Mouse (Mus musculus) heart, postnatal 25 days (tissue): Measurements from ENCODE around the gene Chd2. TPM values are rescaled to one million over a fixed set of nuclear protein-coding genes. Genes with fewer than 3 reads are reported as not detected.

Experiments
- DNase-seq: peaks from one replicate; pipeline ENCODE4 v3.0.0; 2022; ENCODE audit warnings: low spot score
- intact Hi-C: fragments of 180-260 bp; cut with DNase I; formaldehyde crosslinking; loops from one replicate; pipeline ENCODE4 v1.15.1; 2025
- total RNA-seq, 2 experiments: library from RNA; stranded (reverse); gene quantifications; 2 replicates each; pipeline ENCODE4 v1.2.3; 2021

The Chd2 gene
- total RNA-seq, 2 experiments from 2014 or later: 40.4 to 41.2 TPM

GRCm38 (mm10) chr7:73489261-73489660, 52.4 kb downstream of the Chd2 start:
- DNase-seq: no peak
- intact Hi-C loops: loop anchor here (10.0 kb wide), 1 partner anchor 1094 kb away; no protein-coding TSS in a partner anchor

GRCm38 (mm10) chr7:73481094-73481493, 60.5 kb downstream of the Chd2 start:
- intact Hi-C loops: loop anchor here (10.0 kb wide), 1 partner anchor 1086 kb away; no protein-coding TSS in a partner anchor
- DNase-seq: no peak

DNA sequence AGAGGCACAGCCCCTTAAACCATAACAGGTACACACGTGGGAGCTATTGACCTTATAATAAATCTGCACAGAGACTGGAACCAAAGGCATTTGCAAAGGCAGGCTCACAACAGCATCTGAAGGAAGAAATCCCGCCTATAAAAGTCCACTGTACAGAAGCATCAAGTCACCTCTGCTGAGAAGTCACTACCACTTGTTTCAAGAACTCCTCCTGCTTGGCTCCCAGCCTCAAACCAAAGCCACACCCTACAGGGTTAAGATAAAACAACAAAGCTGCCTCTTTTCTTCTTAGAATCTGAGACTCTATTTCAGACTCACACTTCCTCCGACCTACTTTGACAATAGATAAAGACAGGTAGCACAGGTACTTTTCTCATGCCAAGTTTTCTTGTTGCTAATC, 62.1 kb downstream of the Chd2 start:
- no peak for DNase-seq
- intact Hi-C loops: loop anchor here (5.0 kb wide), 1 partner anchor 37 kb away; no protein-coding TSS in a partner anchor

DNA sequence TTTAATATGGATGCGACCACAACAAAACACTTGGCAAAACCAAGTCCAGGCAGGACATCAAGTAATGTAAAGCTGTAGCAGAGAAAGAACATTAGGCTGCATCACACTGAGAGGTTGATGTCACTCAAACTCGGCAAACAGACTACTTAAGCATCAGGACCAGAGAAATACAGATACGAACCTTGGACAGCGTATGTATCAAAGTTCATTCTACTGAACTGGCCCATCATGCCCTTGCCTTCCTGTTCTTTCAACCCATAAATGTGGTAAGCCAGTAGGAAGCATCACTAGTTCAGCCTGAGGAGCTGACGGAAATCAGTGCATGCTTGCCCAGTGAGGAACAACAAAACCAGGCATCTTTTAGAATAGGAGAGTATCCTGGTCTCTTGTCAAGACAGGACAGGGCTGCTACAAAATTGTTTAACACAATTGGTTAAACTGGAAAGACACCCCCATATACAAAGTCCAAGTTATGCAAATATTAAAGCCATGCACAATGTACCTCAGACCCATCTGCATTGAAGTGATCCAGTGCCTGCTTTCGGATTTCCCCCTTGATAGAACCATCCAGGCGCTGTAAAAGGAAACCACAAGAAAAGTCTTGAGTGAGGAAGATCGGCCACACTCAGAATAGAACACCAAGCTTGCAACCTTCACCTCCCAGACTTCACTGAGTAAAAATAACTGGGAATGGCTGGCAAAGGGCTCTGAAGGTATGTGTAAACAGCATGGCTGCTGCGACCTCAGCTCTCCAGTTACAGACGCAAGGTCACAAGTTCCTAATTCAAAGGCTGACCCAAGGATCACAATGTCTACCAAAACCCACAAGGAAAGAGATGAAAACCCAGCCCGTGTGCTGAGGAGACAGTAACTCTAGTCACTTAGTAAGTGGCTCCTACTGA, 63.2 kb downstream of the Chd2 start:
- DNase-seq: no peak
- intact Hi-C loops: loop anchor here (5.0 kb wide), 1 partner anchor 36 kb away; no protein-coding TSS in a partner anchor

GRCm38 (mm10) chr7:73467741-73468140, 73.9 kb downstream of the Chd2 start:
- intact Hi-C loops: no loop called here
- no peak for DNase-seq

GRCm38 (mm10) chr7:73463546-73463945, 78.1 kb downstream of the Chd2 start:
- intact Hi-C loops: no loop called here
- DNase-seq: no peak

- no peak for DNase-seq
- intact Hi-C loops: no loop called here
These were observed 87.5 kb downstream of the Chd2 start for GRCm38 (mm10) chr7:73454113-73454512.

- intact Hi-C loops: no loop called here
- no peak for DNase-seq
These were observed 89.3 kb downstream of the Chd2 start for GRCm38 (mm10) chr7:73452187-73452808.

DNA sequence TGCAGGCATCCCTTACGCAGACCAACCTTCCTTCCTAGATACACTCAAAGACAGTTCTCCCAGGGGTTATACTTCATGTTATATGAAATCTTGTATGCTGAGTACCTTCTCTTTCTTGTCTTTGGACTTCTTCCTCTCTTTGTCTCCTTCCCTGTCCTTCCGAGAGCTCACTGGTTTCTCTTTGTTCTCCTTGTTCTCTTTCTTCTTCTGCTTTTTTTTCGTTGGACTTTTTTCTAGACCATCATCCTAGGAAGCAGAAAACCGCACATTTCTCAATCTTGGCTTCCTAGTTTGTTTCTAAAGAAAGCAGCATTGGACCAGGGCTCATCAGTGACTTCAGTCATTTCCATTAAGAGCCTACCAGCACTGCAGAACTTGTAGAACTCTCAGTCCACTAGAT, 90.0 kb downstream of the Chd2 start:
- DNase-seq: no peak
- intact Hi-C loops: no loop called here

GRCm38 (mm10) chr7:73442246-73442645, 99.4 kb downstream of the Chd2 start:
- DNase-seq: no peak
- intact Hi-C loops: loop anchor here (5.0 kb wide), 1 partner anchor 35 kb away; no protein-coding TSS in a partner anchor

DNA sequence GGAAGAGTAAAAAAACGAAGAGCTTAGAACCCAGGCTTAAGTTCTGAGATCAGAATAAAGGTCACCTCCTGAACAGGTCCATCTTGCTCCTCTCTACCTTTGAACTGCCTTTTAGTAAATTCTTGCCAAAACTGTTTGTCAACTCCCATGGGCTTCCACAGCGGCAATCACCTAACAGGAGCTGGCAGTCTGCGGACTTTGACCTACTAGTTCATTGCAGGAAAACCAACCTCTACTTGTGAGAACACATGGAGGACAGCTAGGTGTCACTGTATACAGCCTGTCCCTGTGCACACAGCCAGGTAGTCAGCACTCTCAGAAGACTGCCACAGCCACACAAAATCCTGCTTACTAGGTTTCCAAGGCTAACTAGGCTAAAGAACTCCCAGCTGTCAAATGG, 99.8 kb downstream of the Chd2 start:
- DNase-seq: no peak
- intact Hi-C loops: loop anchor here (5.0 kb wide), 1 partner anchor 35 kb away; no protein-coding TSS in a partner anchor

- DNase-seq: no peak
These were observed 105.9 kb downstream of the Chd2 start for GRCm38 (mm10) chr7:73435685-73436084.

GRCm38 (mm10) chr7:73434336-73434677, 107.3 kb downstream of the Chd2 start:
- DNase-seq: no peak
- intact Hi-C loops: no loop called here

More at GRCm38 (mm10) chr7:73435685-73436084, 105.9 kb downstream of the Chd2 start:
- intact Hi-C loops: loop anchor here (5.0 kb wide), 1 partner anchor 192 kb away; no protein-coding TSS in a partner anchor

- intact Hi-C loops: no loop called here
- DNase-seq: no peak
These were observed 107.8 kb downstream of the Chd2 start for GRCm38 (mm10) chr7:73433637-73434335.

DNA sequence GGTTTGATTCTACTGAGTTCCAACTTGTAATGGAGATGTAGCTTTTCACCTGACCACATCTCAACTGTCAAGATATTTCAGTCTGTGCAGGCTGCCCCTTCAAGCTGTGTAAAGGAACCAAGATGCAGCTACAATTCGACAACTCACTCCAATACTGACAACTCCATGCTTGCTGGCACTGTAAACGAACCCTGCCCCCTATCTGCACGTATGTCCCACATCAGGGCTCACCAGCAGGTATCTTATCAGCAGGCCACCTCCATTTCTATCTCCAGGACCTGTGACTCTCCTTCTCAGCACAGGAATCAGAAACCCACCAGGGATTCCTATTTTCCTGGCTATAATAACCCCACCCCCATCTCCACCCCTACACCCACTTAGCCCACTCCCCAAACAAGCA, 113.1 kb downstream of the Chd2 start:
- intact Hi-C loops: loop anchor here (2.0 kb wide), 1 partner anchor 1032 kb away; no protein-coding TSS in a partner anchor

DNA sequence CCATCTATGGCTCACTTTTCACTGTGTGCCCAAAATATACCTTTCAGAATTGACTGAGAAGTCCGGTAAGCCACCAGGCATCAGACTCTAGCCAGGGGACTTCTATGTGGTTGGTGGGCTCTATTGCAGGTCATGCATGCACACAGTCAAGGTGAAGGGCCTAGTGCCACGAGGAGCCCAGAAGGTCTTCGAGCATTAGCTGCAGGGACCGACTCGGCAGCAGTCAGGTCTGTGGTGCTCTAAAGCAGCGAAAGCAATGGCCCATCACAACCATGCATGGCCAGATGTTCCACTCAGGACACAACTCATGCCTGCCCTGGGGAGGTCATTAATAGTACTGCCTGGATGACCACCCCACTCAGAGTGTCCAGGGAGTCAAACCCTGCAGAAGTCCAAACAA, 113.8 kb downstream of the Chd2 start:
- DNase-seq: no peak
- intact Hi-C loops: loop anchor here (2.0 kb wide), 1 partner anchor 1031 kb away; no protein-coding TSS in a partner anchor

More for the DNA sequence above, 113.1 kb downstream of the Chd2 start:
- no peak for DNase-seq

GRCm38 (mm10) chr7:73426752-73427386, 114.8 kb downstream of the Chd2 start:
- no peak for DNase-seq
- intact Hi-C loops: no loop called here

DNA sequence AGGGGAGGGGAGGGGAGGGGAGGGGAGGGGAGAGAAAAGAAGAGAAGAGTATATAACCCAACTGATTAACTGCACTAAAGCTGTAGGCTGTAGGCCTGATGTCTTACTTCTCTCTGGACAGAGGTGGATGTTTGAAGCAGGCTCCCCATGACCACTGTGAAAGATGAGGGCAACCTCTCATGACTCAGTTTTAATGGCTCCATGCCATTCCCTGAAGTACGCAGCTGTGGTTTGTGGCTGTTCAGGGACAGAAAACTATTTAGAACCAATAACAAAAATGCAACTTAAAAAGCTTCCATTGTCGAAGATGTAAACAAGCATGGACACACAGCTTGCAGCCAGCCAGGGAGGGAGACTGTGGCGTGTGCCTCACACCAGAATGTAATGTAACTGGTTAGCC, 115.4 kb downstream of the Chd2 start:
- intact Hi-C loops: no loop called here
- DNase-seq: no peak

DNA sequence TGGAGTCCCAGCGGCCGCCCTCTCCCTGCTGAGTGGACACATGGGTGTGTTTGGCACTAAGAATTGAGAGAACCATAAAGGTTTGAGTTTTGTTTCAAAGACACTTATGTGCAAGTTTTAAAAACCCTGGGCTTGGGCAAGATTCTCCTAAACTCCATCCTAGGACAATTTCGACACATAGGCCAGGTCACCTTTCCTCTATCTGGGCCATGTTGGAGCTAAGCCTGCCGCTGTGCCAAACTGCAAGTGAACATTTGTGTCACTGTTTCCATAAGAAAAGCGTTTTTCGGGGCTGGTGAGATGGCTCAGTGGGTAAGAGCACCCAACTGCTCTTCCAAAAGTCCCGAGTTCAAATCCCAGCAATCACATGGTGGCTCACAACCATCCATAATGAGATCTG, 116.2 kb downstream of the Chd2 start:
- DNase-seq: no peak
- intact Hi-C loops: no loop called here

DNA sequence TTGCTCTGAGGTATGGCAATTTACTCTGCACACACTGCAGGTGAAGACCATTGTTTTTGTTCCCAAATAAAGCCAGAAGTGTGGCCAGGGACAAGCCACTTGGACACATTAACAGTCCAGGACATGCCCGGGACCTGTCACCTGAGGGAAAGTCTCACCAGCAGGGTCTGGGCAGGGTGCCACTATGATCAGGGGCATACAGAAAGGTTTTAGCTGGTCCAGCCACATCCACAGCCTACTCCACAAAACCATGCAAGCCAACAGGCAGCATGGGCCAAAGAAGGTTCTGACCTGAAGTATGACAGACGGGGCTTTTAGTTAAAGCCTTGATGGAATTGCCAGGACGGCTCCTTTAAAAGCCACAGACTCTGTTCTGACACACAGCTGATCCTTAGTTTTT, 116.9 kb downstream of the Chd2 start:
- intact Hi-C loops: loop anchor here (5.0 kb wide), 2 partner anchors 147 to 397 kb away; no protein-coding TSS in a partner anchor
- no peak for DNase-seq
